In genomic region chr17:71191063-71191462, GRCm38 (mm10) we compare ENCODE assay signal across 13 mouse cellular contexts.
"Had no signal": no experiment of that assay in that cellular context is flagged by ENCODE, and none has a peak within 500 bp of the region (broad histone marks: within the 10 kb centered on the region; RNA-seq: fewer than 3 reads in every experiment).

No protein-coding gene starts in this region.

- H3K9ac ChIP-seq: kidney, embryonic 15.5 days; limb, embryonic 13.5 days; liver, embryonic 13.5 days; midbrain, embryonic 12.5 days; midbrain, embryonic 15.5 days; neural tube, embryonic 13.5 days had no signal

- H3K4me3 ChIP-seq: kidney, embryonic 15.5 days; limb, embryonic 10.5 days; limb, embryonic 13.5 days; liver, embryonic 13.5 days; midbrain, embryonic 12.5 days; midbrain, embryonic 15.5 days; neural tube, embryonic 13.5 days had no signal

- H3K27me3 ChIP-seq: kidney, embryonic 15.5 days; limb, embryonic 13.5 days; liver, embryonic 13.5 days; midbrain, embryonic 12.5 days; midbrain, embryonic 15.5 days; neural tube, embryonic 13.5 days had no signal

- ATAC-seq: hindbrain, embryonic 16.5 days; midbrain, embryonic 15.5 days had no signal

- H3K9me3 ChIP-seq: kidney, embryonic 15.5 days; limb, embryonic 10.5 days; liver, embryonic 13.5 days; midbrain, embryonic 12.5 days; midbrain, embryonic 15.5 days had no signal

- H3K36me3 ChIP-seq: kidney, embryonic 15.5 days; liver, embryonic 13.5 days; midbrain, embryonic 12.5 days; midbrain, embryonic 15.5 days; neural tube, embryonic 13.5 days had no signal

- DNase-seq: kidney, adult 11 months; kidney, adult 8-10 months; kidney, postnatal 10 days; kidney, postnatal 36 days; liver, embryonic 13.5 days; thymus, postnatal 25 days had no signal

- H3K27ac ChIP-seq: kidney, embryonic 15.5 days; limb, embryonic 10.5 days; limb, embryonic 13.5 days; midbrain, embryonic 12.5 days; midbrain, embryonic 15.5 days; neural tube, embryonic 13.5 days had no signal

- H3K4me2 ChIP-seq: kidney, embryonic 15.5 days; limb, embryonic 13.5 days; liver, embryonic 13.5 days; midbrain, embryonic 12.5 days; midbrain, embryonic 15.5 days; neural tube, embryonic 13.5 days had no signal
